Mouse (Mus musculus): Measurements from ENCODE around the gene Bola1. TPM values are rescaled to one million over a fixed set of nuclear protein-coding genes. Genes with fewer than 3 reads are reported as not detected.
"Not testable (repeated sequence)": the region's sequence is repeated elsewhere in the genome, so short reads cannot be mapped to it uniquely, and the experiment has no call there.

Bola1 gene
- polyA plus RNA-seq, 1 experiment from 2014 or later, result 77.9 TPM

- H3K36me3 ChIP-seq (replicated peaks), result no peaks in the 10 kb centered on the region
- H3K9ac ChIP-seq, result no peak overlapping the region
- 0 out of 2 replicates have a peak, but pooled peaks cover 4% of the 10 kb centered on the region for H3K4me1 ChIP-seq
- no peak overlapping the region for H3K4me3 ChIP-seq (replicated peaks)
- H3K4me2 ChIP-seq, result no peak overlapping the region
- no peak for ATAC-seq (ENCODE audit: low FRiP score)
- H3K9me3 ChIP-seq, result no peaks in the 10 kb centered on the region
- H3K27me3 ChIP-seq, result no peaks in the 10 kb centered on the region
- H3K27ac ChIP-seq, result no peak overlapping the region
- 81% methylated on average over 4 of the region's 4 CpGs for WGBS
Measured at GRCm38 (mm10) chr3:96230910-96231757, 11.6 kb upstream of the Bola1 start.

- H3K36me3 ChIP-seq (replicated peaks), result no peaks in the 10 kb centered on the region
- no peak overlapping the region for H3K9ac ChIP-seq
- no peaks in the 10 kb centered on the region for H3K27me3 ChIP-seq
- H3K9me3 ChIP-seq, result no peaks in the 10 kb centered on the region
- H3K4me1 ChIP-seq, result peaks cover 11% of the 10 kb centered on the region
- H3K4me3 ChIP-seq (replicated peaks), result no peak overlapping the region
- 76% methylated on average over 2 of the region's 2 CpGs for WGBS
- no peak for ATAC-seq (ENCODE audit: low FRiP score)
- H3K27ac ChIP-seq, result no peak overlapping the region
- no peak overlapping the region for H3K4me2 ChIP-seq
Measured at GRCm38 (mm10) chr3:96230404-96230803, 10.9 kb upstream of the Bola1 start.

- no peak for ATAC-seq (ENCODE audit: low FRiP score)
- WGBS, result 83% methylated on average over 2 of the region's 2 CpGs
- Histone ChIP-seq H3K4me1 (peaks cover 22% of the 10 kb centered on the region), H3K4me3 (replicated peaks) (no peak overlapping the region), H3K4me2 (no peak overlapping the region), H3K9ac (no peak overlapping the region), H3K27ac (no peak overlapping the region), H3K27me3 (no peaks in the 10 kb centered on the region), H3K9me3 (no peaks in the 10 kb centered on the region), H3K36me3 (replicated peaks) (no peaks in the 10 kb centered on the region)
Measured at GRCm38 (mm10) chr3:96228828-96229227, 9.3 kb upstream of the Bola1 start.

GRCm38 (mm10) chr3:96226695-96227648, 7.5 kb upstream of the Bola1 start:
- H3K4me1 ChIP-seq, result peaks cover 36% of the 10 kb centered on the region

GRCm38 (mm10) chr3:96225421-96225820, 5.9 kb upstream of the Bola1 start:
- Histone ChIP-seq H3K27ac (no peak overlapping the region), H3K9me3 (no peaks in the 10 kb centered on the region), H3K9ac (peak overlapping the region; percentile 25; the same call in 1 of the 2 replicates), H3K4me1 (peaks cover 47% of the 10 kb centered on the region), H3K4me2 (0 out of 2 replicates have a peak overlapping the region, but pooled peaks have one; percentile 13), H3K36me3 (replicated peaks) (no peaks in the 10 kb centered on the region), H3K27me3 (no peaks in the 10 kb centered on the region), H3K4me3 (replicated peaks) (no peak overlapping the region)
- WGBS, result 20% methylated on average over 2 of the region's 2 CpGs
- no peak for ATAC-seq (ENCODE audit: low FRiP score)

More at GRCm38 (mm10) chr3:96226695-96227648, 7.5 kb upstream of the Bola1 start:
- Histone ChIP-seq H3K36me3 (replicated peaks) (no peaks in the 10 kb centered on the region), H3K27ac (no peak overlapping the region), H3K27me3 (no peaks in the 10 kb centered on the region), H3K4me3 (replicated peaks) (no peak overlapping the region), H3K4me2 (no peak overlapping the region), H3K9me3 (no peaks in the 10 kb centered on the region), H3K9ac (no peak overlapping the region)
- 74% methylated on average over 8 of the region's 8 CpGs for WGBS
- no peak for ATAC-seq (ENCODE audit: low FRiP score)

- Histone ChIP-seq H3K4me1 (peaks cover 55% of the 10 kb centered on the region), H3K36me3 (replicated peaks) (no peaks in the 10 kb centered on the region), H3K27ac (no peak overlapping the region), H3K4me3 (replicated peaks) (no peak overlapping the region), H3K27me3 (no peaks in the 10 kb centered on the region), H3K4me2 (peak overlapping the region; percentile 72), H3K9me3 (no peaks in the 10 kb centered on the region), H3K9ac (0 out of 2 replicates have a peak overlapping the region, but pooled peaks have one; percentile 87)
- ATAC-seq (ENCODE audit: low FRiP score), result no peak
- WGBS, result 87% methylated on average over 4 of the region's 4 CpGs
Measured at GRCm38 (mm10) chr3:96222774-96223173, 3.3 kb upstream of the Bola1 start.

- H3K36me3 ChIP-seq (replicated peaks), result no peaks in the 10 kb centered on the region
- no peak for ATAC-seq (ENCODE audit: low FRiP score)
- peak overlapping the region; percentile 72 for H3K4me2 ChIP-seq
- WGBS, result 13% methylated on average over 9 of the region's 9 CpGs
- H3K9ac ChIP-seq, result peak overlapping the region; percentile 87
- no peaks in the 10 kb centered on the region for H3K9me3 ChIP-seq
- H3K4me1 ChIP-seq, result peaks cover 55% of the 10 kb centered on the region
- no peaks in the 10 kb centered on the region for H3K27me3 ChIP-seq
- H3K4me3 ChIP-seq (replicated peaks), result peak overlapping the region; percentile 62
- peak overlapping the region; percentile 99 for H3K27ac ChIP-seq
Measured at GRCm38 (mm10) chr3:96221640-96222038, 2.1 kb upstream of the Bola1 start.

- H3K4me1 ChIP-seq, result peaks cover 50% of the 10 kb centered on the region
Measured at GRCm38 (mm10) chr3:96220765-96221639, 1.5 kb upstream of the Bola1 start, which contains the start of the genes Hist2h2ac and Hist2h2be. TSS of gene Hist2h2ac (minus strand) at chr3:96220880. TSS of gene Hist2h2be (plus strand) at chr3:96221119.

GRCm38 (mm10) chr3:96220131-96220764, 739 bp upstream of the Bola1 start:
- Histone ChIP-seq H3K4me2 (peak overlapping the region; percentile 72), H3K4me1 (peaks cover 42% of the 10 kb centered on the region), H3K9ac (peak overlapping the region; percentile 87), H3K27ac (peak overlapping the region; percentile 99), H3K4me3 (replicated peaks) (peak overlapping the region; percentile 62)
- not testable (repeated sequence) for H3K9me3 ChIP-seq; H3K36me3 ChIP-seq (replicated peaks); H3K27me3 ChIP-seq
- under 1% methylated on average over 39 of the region's 47 CpGs for WGBS
- peak; percentile 28; the same call in 1 of the 2 replicates for ATAC-seq (ENCODE audit: low FRiP score)

More at GRCm38 (mm10) chr3:96220765-96221639, 1.5 kb upstream of the Bola1 start, which contains the start of the genes Hist2h2ac and Hist2h2be:
- Histone ChIP-seq H3K27ac (peak within 1 kb of the TSS; percentile 99), H3K27me3 (no peaks in the 10 kb centered on the region), H3K4me2 (peak within 1 kb of the TSS; percentile 72), H3K9me3 (no peaks in the 10 kb centered on the region), H3K36me3 (replicated peaks) (no peaks in the 10 kb centered on the region), H3K9ac (peak within 1 kb of the TSS; percentile 87), H3K4me3 (replicated peaks) (peak within 1 kb of the TSS; percentile 62)
- WGBS, result under 1% methylated on average over 43 of the region's 43 CpGs
- peak; percentile 87 for ATAC-seq (ENCODE audit: low FRiP score)

- no peaks in the 10 kb centered on the region for H3K9me3 ChIP-seq
- H3K4me2 ChIP-seq, result peak overlapping the region; percentile 72
- no peaks in the 10 kb centered on the region for H3K36me3 ChIP-seq (replicated peaks)
- peaks cover 34% of the 10 kb centered on the region for H3K4me1 ChIP-seq
- peak overlapping the region; percentile 99 for H3K27ac ChIP-seq
- peak; percentile 24 for ATAC-seq (ENCODE audit: low FRiP score)
- H3K4me3 ChIP-seq (replicated peaks), result peak overlapping the region; percentile 62
- H3K27me3 ChIP-seq, result no peaks in the 10 kb centered on the region
- H3K9ac ChIP-seq, result peak overlapping the region; percentile 87
- under 1% methylated on average over 12 of the region's 12 CpGs for WGBS
Measured at GRCm38 (mm10) chr3:96219191-96219641, 293 bp downstream of the Bola1 start.

- H3K4me1 ChIP-seq, result peaks cover 3% of the 10 kb centered on the region; the same call in 1 of the 2 replicates
- 23% methylated on average over 15 of the region's 15 CpGs for WGBS
- 0 out of 2 replicates have a peak, but pooled peaks cover 3% of the 10 kb centered on the region for H3K27me3 ChIP-seq
- ATAC-seq (ENCODE audit: low FRiP score), result no peak
- H3K36me3 ChIP-seq (replicated peaks), result no peaks in the 10 kb centered on the region
- H3K27ac ChIP-seq, result no peak overlapping the region
- H3K4me3 ChIP-seq (replicated peaks), result no peak overlapping the region
- H3K4me2 ChIP-seq, result no peak overlapping the region
- no peaks in the 10 kb centered on the region for H3K9me3 ChIP-seq
- no peak overlapping the region for H3K9ac ChIP-seq
Measured at GRCm38 (mm10) chr3:96209242-96209641, 10.3 kb downstream of the Bola1 start.

Measured in forebrain, embryonic 12.5 days (tissue).